Mouse (Mus musculus) hindbrain, embryonic 16.5 days (tissue): ENCODE data around the gene Kcna6. TPM values are rescaled to one million over a fixed set of nuclear protein-coding genes. Genes with fewer than 3 reads are reported as not detected.

Source experiments
- ATAC-seq: fragments of 200-750 bp; cut with Nextera tagmentation; 2 replicates; pipeline ENCODE4 v1.8.0; 2017; ENCODE audit warnings: moderate TSS enrichment, moderate library complexity
- H3K27ac ChIP-seq: fragments of 300-500 bp; sonication (generic); 2 replicates; pipeline ENCODE4 v1.5.1; 2014; ENCODE audit warnings: low read depth, mild to moderate bottlenecking, control low read depth, low read length, moderate library complexity
- H3K27me3 ChIP-seq: fragments of 300-500 bp; sonication (generic); replicated peaks from 2 replicates; pipeline ENCODE4 v1.6.1; 2014; ENCODE audit warnings: low read length; ENCODE audit not compliant: control insufficient read depth, insufficient read depth
- H3K36me3 ChIP-seq: fragments of 300-500 bp; sonication (generic); 2 replicates; pipeline ENCODE4 v1.6.1; 2014; ENCODE audit warnings: mild to moderate bottlenecking, low read length, moderate library complexity, mixed read lengths; ENCODE audit not compliant: control insufficient read depth, insufficient read depth
- H3K4me1 ChIP-seq: fragments of 300-500 bp; sonication (generic); 2 replicates; pipeline ENCODE4 v1.6.1; 2014; ENCODE audit warnings: low read depth, low read length; ENCODE audit not compliant: control insufficient read depth, insufficient read depth
- H3K4me2 ChIP-seq: fragments of 300-500 bp; sonication (generic); 2 replicates; pipeline ENCODE4 v1.6.1; 2014; ENCODE audit warnings: mild to moderate bottlenecking, low read length, control low read depth, moderate library complexity
- H3K4me3 ChIP-seq: fragments of 300-500 bp; sonication (generic); 2 replicates; pipeline ENCODE4 v1.5.1; 2014; ENCODE audit warnings: mild to moderate bottlenecking, low read length, control low read depth, moderate library complexity
- H3K9ac ChIP-seq: fragments of 300-500 bp; sonication (generic); 2 replicates; pipeline ENCODE4 v1.6.1; 2014; ENCODE audit warnings: low read depth, mild to moderate bottlenecking, control low read depth, low read length, moderate library complexity
- H3K9me3 ChIP-seq: fragments of 300-500 bp; sonication (generic); 2 replicates; pipeline ENCODE4 v1.6.1; 2014; ENCODE audit warnings: mild to moderate bottlenecking, low read length, moderate library complexity; ENCODE audit not compliant: control insufficient read depth
- WGBS: fragments of 180-500 bp; shearing (Covaris S2); extraction: QIAGEN DNeasy Blood & Tissue Kit; methylation state at CpG from one replicate; pipeline ENCODE4 v1.1.7; 2014; 5-methylcytosine and 5-hydroxymethylcytosine counted together
- polyA plus RNA-seq: library from polyadenylated mRNA; unstranded; fragments of >200 nt; fragmentation: Nextera tagmentation; extraction: Ambion mirVana; gene quantifications from 2 replicates; pipeline ENCODE4 v1.2.1, GENCODE M21; 2015

Kcna6 gene
- polyA plus RNA-seq, 1 experiment from 2014 or later: 25.5 TPM

- Histone ChIP-seq H3K36me3 (no peaks in the 10 kb centered on the region), H3K9me3 (no peaks in the 10 kb centered on the region), H3K4me2 (no peak overlapping the region), H3K4me3 (no peak overlapping the region), H3K9ac (peak overlapping the region; percentile 36), H3K4me1 (peaks cover 5% of the 10 kb centered on the region), H3K27me3 (no peaks in the 10 kb centered on the region), H3K27ac (no peak overlapping the region)
- 31% methylated on average over 4 of the region's 4 CpGs for WGBS
- ATAC-seq: no peak
Observed at GRCm38 (mm10) chr6:126704430-126704829, 36.0 kb downstream of the Kcna6 start.

- Histone ChIP-seq H3K36me3 (no peaks in the 10 kb centered on the region), H3K27me3 (no peaks in the 10 kb centered on the region), H3K4me1 (peaks cover 5% of the 10 kb centered on the region), H3K27ac (no peak overlapping the region), H3K9ac (no peak overlapping the region), H3K4me2 (peak overlapping the region; percentile 32), H3K9me3 (no peaks in the 10 kb centered on the region), H3K4me3 (no peak overlapping the region)
- ATAC-seq: peak; percentile 83
- 3% methylated on average over 12 of the region's 12 CpGs for WGBS
Observed at GRCm38 (mm10) chr6:126702116-126702515, 38.4 kb downstream of the Kcna6 start.

GRCm38 (mm10) chr6:126701196-126701595 lies 39.3 kb downstream of the Kcna6 start:
- no peak overlapping the region for H3K4me3 ChIP-seq
- H3K36me3 ChIP-seq: no peaks in the 10 kb centered on the region
- peaks cover 5% of the 10 kb centered on the region for H3K4me1 ChIP-seq
- no peak for ATAC-seq
- no peaks in the 10 kb centered on the region for H3K9me3 ChIP-seq
- peak overlapping the region; percentile 22; the same call in 1 of the 2 replicates for H3K4me2 ChIP-seq
- H3K27me3 ChIP-seq: no peaks in the 10 kb centered on the region
- no peak overlapping the region for H3K9ac ChIP-seq
- 74% methylated on average over 23 of the region's 23 CpGs for whole genome bisulfite sequencing
- H3K27ac ChIP-seq: no peak overlapping the region

- Histone ChIP-seq H3K27me3 (no peaks in the 10 kb centered on the region), H3K9me3 (no peaks in the 10 kb centered on the region), H3K4me2 (no peak overlapping the region), H3K4me1 (peaks cover 5% of the 10 kb centered on the region), H3K36me3 (no peaks in the 10 kb centered on the region), H3K9ac (no peak overlapping the region), H3K27ac (no peak overlapping the region), H3K4me3 (no peak overlapping the region)
- 73% methylated on average over 5 of the region's 5 CpGs for WGBS
- ATAC-seq: no peak
Observed at GRCm38 (mm10) chr6:126699995-126700394, 40.5 kb downstream of the Kcna6 start.

GRCm38 (mm10) chr6:126687120-126687519 lies 53.4 kb downstream of the Kcna6 start:
- Histone ChIP-seq H3K36me3 (no peaks in the 10 kb centered on the region), H3K4me1 (no peaks in the 10 kb centered on the region), H3K4me2 (no peak overlapping the region), H3K4me3 (no peak overlapping the region), H3K27ac (no peak overlapping the region), H3K9me3 (no peaks in the 10 kb centered on the region), H3K27me3 (no peaks in the 10 kb centered on the region), H3K9ac (no peak overlapping the region)
- WGBS: 80% methylated on average over 4 of the region's 4 CpGs
- no peak for ATAC-seq

- H3K36me3 ChIP-seq: no peaks in the 10 kb centered on the region
- H3K4me2 ChIP-seq: no peak overlapping the region
- H3K27me3 ChIP-seq: no peaks in the 10 kb centered on the region
- H3K4me3 ChIP-seq: no peak overlapping the region
- no peak overlapping the region for H3K9ac ChIP-seq
- H3K27ac ChIP-seq: no peak overlapping the region
- no peaks in the 10 kb centered on the region for H3K9me3 ChIP-seq
- H3K4me1 ChIP-seq: no peaks in the 10 kb centered on the region
- ATAC-seq: no peak
- 84% methylated on average over 3 of the region's 3 CpGs for WGBS
Observed at GRCm38 (mm10) chr6:126685135-126685534, 55.3 kb downstream of the Kcna6 start.

- no peak overlapping the region for H3K9ac ChIP-seq
- no peak overlapping the region for H3K4me2 ChIP-seq
- no peaks in the 10 kb centered on the region for H3K36me3 ChIP-seq
- no peaks in the 10 kb centered on the region for H3K27me3 ChIP-seq
- no peak overlapping the region for H3K27ac ChIP-seq
- ATAC-seq: no peak
- no peaks in the 10 kb centered on the region for H3K4me1 ChIP-seq
- 68% methylated on average over 7 of the region's 7 CpGs for WGBS
- H3K4me3 ChIP-seq: no peak overlapping the region
- H3K9me3 ChIP-seq: no peaks in the 10 kb centered on the region
Observed at GRCm38 (mm10) chr6:126678961-126679360, 61.5 kb downstream of the Kcna6 start.

GRCm38 (mm10) chr6:126667001-126667400 lies 73.5 kb downstream of the Kcna6 start:
- H3K4me2 ChIP-seq: no peak overlapping the region
- H3K9me3 ChIP-seq: no peaks in the 10 kb centered on the region
- no peaks in the 10 kb centered on the region for H3K4me1 ChIP-seq
- ATAC-seq: no peak
- no peaks in the 10 kb centered on the region for H3K27me3 ChIP-seq
- H3K4me3 ChIP-seq: no peak overlapping the region
- H3K36me3 ChIP-seq: no peaks in the 10 kb centered on the region
- no peak overlapping the region for H3K9ac ChIP-seq
- no peak overlapping the region for H3K27ac ChIP-seq
- WGBS: 82% methylated on average over 5 of the region's 5 CpGs

GRCm38 (mm10) chr6:126666091-126666490 lies 74.4 kb downstream of the Kcna6 start:
- ATAC-seq: no peak
- no peaks in the 10 kb centered on the region for H3K27me3 ChIP-seq
- no peak overlapping the region for H3K9ac ChIP-seq
- H3K27ac ChIP-seq: no peak overlapping the region
- no peak overlapping the region for H3K4me2 ChIP-seq
- WGBS: 31% methylated on average over 6 of the region's 6 CpGs
- H3K4me1 ChIP-seq: no peaks in the 10 kb centered on the region
- no peaks in the 10 kb centered on the region for H3K36me3 ChIP-seq
- no peaks in the 10 kb centered on the region for H3K9me3 ChIP-seq
- no peak overlapping the region for H3K4me3 ChIP-seq

GRCm38 (mm10) chr6:126664569-126664968 lies 75.9 kb downstream of the Kcna6 start:
- no peak overlapping the region for H3K9ac ChIP-seq
- no peak overlapping the region for H3K4me3 ChIP-seq
- H3K9me3 ChIP-seq: no peaks in the 10 kb centered on the region
- no peaks in the 10 kb centered on the region for H3K4me1 ChIP-seq
- WGBS: 70% methylated on average over 3 of the region's 3 CpGs
- ATAC-seq: no peak
- no peak overlapping the region for H3K4me2 ChIP-seq
- H3K36me3 ChIP-seq: no peaks in the 10 kb centered on the region
- no peaks in the 10 kb centered on the region for H3K27me3 ChIP-seq
- no peak overlapping the region for H3K27ac ChIP-seq
